Mouse (Mus musculus) hindbrain, embryonic 10.5 days (tissue): ENCODE data around the gene Rerg. TPM values are rescaled to one million over a fixed set of nuclear protein-coding genes. Genes with fewer than 3 reads are reported as not detected.
A peak's percentile ranks its signal among the peaks of the same experiment; 100 is the strongest.

ENCODE experiments used
- DNase-seq: peaks from one replicate; pipeline ENCODE4 v3.0.0-alpha.2; 2017; ENCODE audit warnings: low spot score
- H3K27ac ChIP-seq: fragments of 300-500 bp; sonication (generic); 2 replicates; pipeline ENCODE4 v1.5.1; 2016; ENCODE audit warnings: mild to moderate bottlenecking, moderate library complexity
- H3K27me3 ChIP-seq: fragments of 300-500 bp; sonication (generic); 2 replicates; pipeline ENCODE4 v1.6.1; 2016; ENCODE audit warnings: mild to moderate bottlenecking; ENCODE audit not compliant: poor library complexity, insufficient read depth, severe bottlenecking
- H3K36me3 ChIP-seq: fragments of 300-500 bp; sonication (generic); 2 replicates; pipeline ENCODE4 v1.6.1; 2016; ENCODE audit warnings: mild to moderate bottlenecking, moderate library complexity
- H3K4me1 ChIP-seq: fragments of 300-500 bp; sonication (generic); replicated peaks from 2 replicates; pipeline ENCODE4 v1.6.1; 2016; ENCODE audit warnings: mild to moderate bottlenecking
- H3K4me3 ChIP-seq: fragments of 300-500 bp; sonication (generic); 2 replicates; pipeline ENCODE4 v1.5.1; 2016; ENCODE audit warnings: mild to moderate bottlenecking, moderate library complexity
- H3K9me3 ChIP-seq: fragments of 300-500 bp; sonication (generic); 2 replicates; pipeline ENCODE4 v1.6.1; 2016; ENCODE audit warnings: mild to moderate bottlenecking, moderate library complexity
- WGBS: fragments of 180-500 bp; shearing (Covaris S2); methylation state at CpG from one replicate; pipeline ENCODE4 v1.1.7; 2016; 5-methylcytosine and 5-hydroxymethylcytosine counted together
- polyA plus RNA-seq: library from polyadenylated mRNA; unstranded; fragments of >200 nt; fragmentation: Nextera tagmentation; extraction: Ambion mirVana; gene quantifications from 2 replicates; pipeline ENCODE4 v1.2.1, GENCODE M21; 2016

The Rerg gene
- 0.65 and 1.5 TPM in 2 replicates for polyA plus RNA-seq

- Histone ChIP-seq H3K9me3 (no peaks in the 10 kb centered on the region), H3K4me1 (peaks cover 22% of the 10 kb centered on the region), H3K27ac (peak within 1 kb of the TSS; percentile 79), H3K4me3 (peak within 1 kb of the TSS; percentile 65), H3K27me3 (peaks cover 33% of the 10 kb centered on the region), H3K36me3 (no peaks in the 10 kb centered on the region)
- no peak for DNase-seq
- 8% methylated on average over 5 of the region's 5 CpGs for WGBS
Observed at GRCm38 (mm10) chr6:137170226-137170625, at the start of gene Rerg. TSS of gene Rerg (minus strand) at chr6:137170497.

- 87% methylated on average over 8 of the region's 8 CpGs for WGBS
- Histone ChIP-seq H3K27ac (no peak overlapping the region), H3K4me1 (no peaks in the 10 kb centered on the region), H3K9me3 (no peaks in the 10 kb centered on the region), H3K36me3 (no peaks in the 10 kb centered on the region), H3K4me3 (no peak overlapping the region), H3K27me3 (no peaks in the 10 kb centered on the region)
- no peak for DNase-seq
Observed at GRCm38 (mm10) chr6:137217841-137218463, 47.7 kb upstream of the Rerg start.

GRCm38 (mm10) chr6:137211441-137211840 lies 41.1 kb upstream of the Rerg start:
- Histone ChIP-seq H3K27ac (no peak overlapping the region), H3K27me3 (no peaks in the 10 kb centered on the region), H3K36me3 (no peaks in the 10 kb centered on the region), H3K4me3 (no peak overlapping the region), H3K9me3 (no peaks in the 10 kb centered on the region), H3K4me1 (no peaks in the 10 kb centered on the region)
- 92% methylated on average over 2 of the region's 2 CpGs for WGBS
- no peak for DNase-seq

DNA sequence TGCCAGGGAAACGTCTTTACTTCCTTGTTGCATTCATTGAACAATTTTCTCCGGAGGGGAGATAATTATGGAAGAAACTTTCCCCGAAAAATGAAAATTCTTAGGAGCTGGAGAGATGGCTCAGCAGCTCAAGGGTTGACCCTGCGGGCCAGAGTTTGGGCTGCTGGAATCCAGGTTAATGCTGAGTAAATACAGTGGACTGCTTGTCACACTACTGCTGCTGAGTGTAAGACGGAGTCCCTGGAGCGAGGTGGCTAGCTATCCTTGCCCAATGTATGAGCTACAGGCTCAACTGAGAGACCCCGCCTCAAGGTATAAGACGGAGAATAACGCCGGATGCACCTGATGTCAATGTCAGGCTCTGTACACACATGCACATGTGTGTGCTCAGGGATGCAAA lies 40.7 kb upstream of the Rerg start:
- Histone ChIP-seq H3K4me1 (no peaks in the 10 kb centered on the region), H3K9me3 (no peaks in the 10 kb centered on the region), H3K27me3 (no peaks in the 10 kb centered on the region), H3K27ac (no peak overlapping the region), H3K4me3 (no peak overlapping the region), H3K36me3 (no peaks in the 10 kb centered on the region)
- 93% methylated on average over 10 of the region's 10 CpGs for WGBS
- DNase-seq: no peak

- 90% methylated on average over 8 of the region's 8 CpGs for WGBS
- no peak overlapping the region for H3K27ac ChIP-seq
- H3K4me1 ChIP-seq: no peaks in the 10 kb centered on the region
- no peaks in the 10 kb centered on the region for H3K36me3 ChIP-seq
- no peaks in the 10 kb centered on the region for H3K9me3 ChIP-seq
- DNase-seq: no peak
- no peaks in the 10 kb centered on the region for H3K27me3 ChIP-seq
- H3K4me3 ChIP-seq: no peak overlapping the region
Observed at GRCm38 (mm10) chr6:137209992-137210391, 39.7 kb upstream of the Rerg start.

GRCm38 (mm10) chr6:137207126-137207525 lies 36.8 kb upstream of the Rerg start:
- DNase-seq: no peak
- no peaks in the 10 kb centered on the region for H3K4me1 ChIP-seq

GRCm38 (mm10) chr6:137205662-137206400 lies 35.5 kb upstream of the Rerg start:
- WGBS: 65% methylated on average over 11 of the region's 11 CpGs
- no peaks in the 10 kb centered on the region for H3K36me3 ChIP-seq
- no peak for DNase-seq

More at GRCm38 (mm10) chr6:137207126-137207525, 36.8 kb upstream of the Rerg start:
- Histone ChIP-seq H3K27ac (no peak overlapping the region), H3K9me3 (no peaks in the 10 kb centered on the region), H3K27me3 (no peaks in the 10 kb centered on the region), H3K4me3 (no peak overlapping the region), H3K36me3 (no peaks in the 10 kb centered on the region)
- 90% methylated on average over 6 of the region's 6 CpGs for WGBS

GRCm38 (mm10) chr6:137202661-137203060 lies 32.4 kb upstream of the Rerg start:
- DNase-seq: no peak
- Histone ChIP-seq H3K27ac (no peak overlapping the region), H3K4me3 (no peak overlapping the region), H3K4me1 (no peaks in the 10 kb centered on the region), H3K36me3 (no peaks in the 10 kb centered on the region), H3K27me3 (no peaks in the 10 kb centered on the region), H3K9me3 (no peaks in the 10 kb centered on the region)
- 84% methylated on average over 4 of the region's 4 CpGs for WGBS

More at GRCm38 (mm10) chr6:137205662-137206400, 35.5 kb upstream of the Rerg start:
- H3K27ac ChIP-seq: no peak overlapping the region
- H3K27me3 ChIP-seq: no peaks in the 10 kb centered on the region
- no peaks in the 10 kb centered on the region for H3K9me3 ChIP-seq
- no peak overlapping the region for H3K4me3 ChIP-seq
- no peaks in the 10 kb centered on the region for H3K4me1 ChIP-seq

DNA sequence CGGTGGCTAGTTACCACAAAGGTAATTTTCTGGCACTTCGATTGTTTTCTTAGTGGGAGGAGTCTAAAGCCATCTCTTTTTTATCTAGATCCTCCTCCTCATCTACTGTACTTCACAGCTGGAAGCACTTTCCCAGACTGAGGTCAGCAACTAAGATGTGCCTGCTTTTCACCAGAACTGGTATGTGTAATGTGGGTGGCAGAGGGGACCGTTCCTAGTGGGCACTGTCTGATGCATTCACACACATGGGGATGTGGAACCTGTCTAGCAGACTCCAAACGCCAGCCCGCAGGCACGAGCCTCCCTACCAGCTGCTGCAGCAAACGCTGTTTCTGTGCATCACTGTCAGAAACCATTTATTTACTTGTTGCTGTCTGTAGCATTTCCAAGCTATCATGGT lies 31.3 kb upstream of the Rerg start:
- Histone ChIP-seq H3K9me3 (no peaks in the 10 kb centered on the region), H3K4me3 (no peak overlapping the region), H3K27me3 (no peaks in the 10 kb centered on the region), H3K27ac (no peak overlapping the region), H3K36me3 (no peaks in the 10 kb centered on the region), H3K4me1 (no peaks in the 10 kb centered on the region)
- WGBS: 72% methylated on average over 7 of the region's 7 CpGs
- DNase-seq: no peak

- no peaks in the 10 kb centered on the region for H3K27me3 ChIP-seq
- H3K4me3 ChIP-seq: no peak overlapping the region
- no peaks in the 10 kb centered on the region for H3K36me3 ChIP-seq
- DNase-seq: no peak
- H3K27ac ChIP-seq: no peak overlapping the region
- 92% methylated on average over 3 of the region's 3 CpGs for WGBS
- H3K4me1 ChIP-seq: no peaks in the 10 kb centered on the region
- no peaks in the 10 kb centered on the region for H3K9me3 ChIP-seq
Observed at GRCm38 (mm10) chr6:137201166-137201565, 30.9 kb upstream of the Rerg start.

- Histone ChIP-seq H3K4me1 (peaks cover 4% of the 10 kb centered on the region; the same call in 1 of the 2 replicates), H3K27ac (no peak overlapping the region), H3K27me3 (no peaks in the 10 kb centered on the region), H3K36me3 (no peaks in the 10 kb centered on the region), H3K9me3 (no peaks in the 10 kb centered on the region), H3K4me3 (no peak overlapping the region)
- 32% methylated on average over 6 of the region's 6 CpGs for WGBS
- DNase-seq: peak; percentile 23
Observed at GRCm38 (mm10) chr6:137192063-137192462, 21.8 kb upstream of the Rerg start.

DNA sequence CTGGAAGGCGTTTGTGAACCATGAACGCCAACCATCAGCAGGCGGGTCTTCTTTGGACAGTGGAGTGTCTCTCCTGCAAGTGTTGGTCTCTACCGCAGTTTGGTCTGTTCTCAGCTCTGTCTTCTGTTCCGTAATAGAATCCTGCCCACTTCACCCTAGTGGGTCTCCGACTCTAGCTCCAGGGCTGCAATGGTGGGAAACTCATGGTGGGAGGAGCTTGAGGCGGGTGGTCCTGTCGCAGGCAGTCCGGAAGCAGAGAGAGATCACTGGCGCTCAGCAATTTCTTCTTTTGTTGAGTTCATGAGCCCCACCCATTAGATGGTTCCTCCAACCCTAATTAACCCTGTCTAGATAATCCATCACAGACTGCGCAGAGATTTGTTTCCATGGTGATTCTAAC lies 20.7 kb upstream of the Rerg start:
- H3K36me3 ChIP-seq: no peaks in the 10 kb centered on the region
- no peaks in the 10 kb centered on the region for H3K27me3 ChIP-seq
- H3K4me1 ChIP-seq: peaks cover 4% of the 10 kb centered on the region; the same call in 1 of the 2 replicates
- no peak overlapping the region for H3K27ac ChIP-seq
- WGBS: 91% methylated on average over 11 of the region's 11 CpGs
- no peak overlapping the region for H3K4me3 ChIP-seq
- H3K9me3 ChIP-seq: no peaks in the 10 kb centered on the region
- DNase-seq: no peak

GRCm38 (mm10) chr6:137190577-137190976 lies 20.3 kb upstream of the Rerg start:
- no peaks in the 10 kb centered on the region for H3K36me3 ChIP-seq
- no peaks in the 10 kb centered on the region for H3K27me3 ChIP-seq
- peaks cover 4% of the 10 kb centered on the region; the same call in 1 of the 2 replicates for H3K4me1 ChIP-seq
- no peak overlapping the region for H3K4me3 ChIP-seq
- no peak overlapping the region for H3K27ac ChIP-seq
- no peaks in the 10 kb centered on the region for H3K9me3 ChIP-seq
- WGBS: 88% methylated on average over 6 of the region's 6 CpGs
- no peak for DNase-seq
